Mouse (Mus musculus): Measurements from ENCODE around the gene Zfp445. TPM values are rescaled to one million over a fixed set of nuclear protein-coding genes. Genes with fewer than 3 reads are reported as not detected.

Zfp445 gene
- polyA plus RNA-seq (2012; rRNA removed), result 19.0 and 22.4 TPM in 2 replicates

DNA sequence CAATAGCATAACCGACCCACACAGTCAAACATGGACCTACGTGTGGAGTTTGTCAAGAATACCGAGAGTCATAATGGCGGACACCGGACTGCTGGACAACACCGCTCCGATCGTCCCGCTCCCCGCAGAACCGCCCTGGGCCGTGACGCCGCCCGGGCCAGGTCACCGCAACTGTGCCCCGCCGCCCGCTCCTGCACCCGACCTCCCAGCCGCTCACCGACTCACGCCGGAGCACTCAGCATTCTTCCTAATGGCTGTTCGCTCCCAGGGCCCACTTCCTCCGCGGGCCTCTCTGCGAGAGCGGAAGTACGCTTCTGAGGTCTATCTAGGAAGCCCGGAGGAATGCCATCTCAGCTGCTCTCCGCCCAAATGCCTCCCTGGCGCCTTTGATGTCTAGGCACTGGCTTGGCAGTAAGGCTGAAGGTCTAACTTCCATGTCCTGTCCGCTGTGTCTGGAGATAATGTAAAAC, at the start of gene Zfp445:
Gene Zfp445, minus strand, starts transcription at position 310 of the 470 bp plus-strand sequence.

DNA sequence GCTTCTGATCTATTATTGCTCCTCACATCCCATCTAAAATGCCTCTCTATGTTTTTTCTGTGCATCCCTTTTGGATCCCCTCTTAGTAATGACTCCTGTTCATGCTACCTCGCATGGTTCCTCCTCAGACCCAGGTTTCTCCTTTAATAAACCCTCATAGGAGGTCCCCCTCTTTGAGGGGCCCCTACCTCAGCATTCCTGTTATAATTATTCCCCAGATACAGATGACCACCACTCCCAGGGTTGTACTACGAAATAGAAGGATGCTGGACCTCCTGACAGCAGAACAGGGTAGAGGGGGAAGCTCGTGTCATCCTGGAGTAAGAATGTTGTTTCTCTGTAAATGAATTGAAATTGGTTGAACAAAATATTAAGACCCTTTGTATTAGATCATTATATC, 19.6 kb upstream of the Zfp445 start, which contains the start of gene Zkscan7:
Gene Zkscan7, plus strand, starts transcription at position 301 of the 400 bp plus-strand sequence.

DNA sequence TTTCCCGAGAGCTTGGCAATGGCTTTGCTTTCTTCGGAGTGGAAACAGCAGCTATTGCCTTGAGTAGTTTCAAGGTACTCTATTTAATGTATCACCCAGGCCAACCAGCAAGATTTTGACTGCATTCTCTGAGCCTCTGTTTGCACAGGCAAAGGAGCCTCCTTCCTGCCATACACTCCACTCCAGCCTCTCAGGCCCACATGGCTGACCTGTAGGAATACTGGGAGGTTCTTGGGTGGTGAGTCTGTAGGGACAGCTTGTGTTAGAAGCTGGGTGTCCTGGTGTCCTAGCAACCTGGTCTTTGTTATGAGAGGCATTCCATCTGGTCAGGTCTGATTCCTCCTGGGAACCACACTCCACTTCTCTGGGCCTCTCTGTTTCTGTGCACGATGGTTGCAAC, 22.0 kb downstream of the Zfp445 start, which contains the start of gene Gm35549:
Gene Gm35549, minus strand, starts transcription at position 276 of the 400 bp plus-strand sequence.

DNA sequence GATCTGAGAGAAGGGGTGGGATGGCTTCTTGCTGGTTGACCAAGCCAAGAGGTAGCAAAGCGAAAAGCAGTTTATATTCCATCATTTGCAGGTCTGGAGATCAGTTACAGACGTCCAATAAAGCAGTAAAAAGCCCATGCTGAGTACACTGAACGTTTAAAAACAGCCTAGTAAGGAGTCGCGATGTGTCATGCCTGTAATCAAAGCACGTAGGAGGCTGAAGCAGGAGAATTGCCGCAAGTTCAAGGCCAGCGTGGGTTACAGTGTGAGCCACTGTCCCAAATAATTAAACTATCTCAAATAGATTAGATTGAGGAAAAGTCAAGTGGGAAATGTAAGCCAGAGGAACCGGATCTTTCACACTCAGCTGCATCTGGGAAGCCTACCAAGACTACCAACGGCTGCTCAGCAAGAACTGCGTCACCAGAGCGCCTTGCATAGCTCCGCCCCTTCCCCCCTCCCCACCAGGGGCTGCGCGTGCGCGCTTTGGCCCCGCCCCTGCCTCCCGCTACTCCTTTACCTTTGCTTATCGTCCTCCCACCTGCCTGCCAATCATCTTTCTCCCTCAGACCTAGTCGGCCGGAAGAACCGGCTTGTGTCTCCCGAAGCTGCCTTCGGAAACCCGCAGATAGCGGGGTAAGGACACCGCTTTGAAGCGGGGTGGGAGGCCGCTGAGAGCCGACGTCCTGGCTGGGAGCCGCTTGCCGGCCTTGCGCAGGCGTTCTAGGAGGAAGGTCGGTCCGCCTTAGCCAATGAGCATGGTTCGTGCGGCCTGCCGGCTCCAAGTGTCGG, 60.6 kb downstream of the Zfp445 start, which contains the start of gene Tcaim:
Gene Tcaim, plus strand, starts transcription at position 487 of the 792 bp plus-strand sequence.

Other genes starting within 250 kb of the Zfp445 start
- gene Topaz1, start 118.7 kb downstream of the Zfp445 start, polyA plus RNA-seq (2012; rRNA removed), result 0.01 TPM in 1 of 2 replicates, not detected in the other
- 1.5 and 1.9 TPM in 2 replicates for gene Tcaim, start 60.5 kb downstream of the Zfp445 start, polyA plus RNA-seq (2012; rRNA removed)
- gene Gm35549, start 22.0 kb downstream of the Zfp445 start, polyA plus RNA-seq (2012; rRNA removed), result not detected in 2 replicates
- 0.63 and 0.71 TPM in 2 replicates for gene Zkscan7, start 19.7 kb upstream of the Zfp445 start, polyA plus RNA-seq (2012; rRNA removed)
- 1.2 and 1.3 TPM in 2 replicates for gene Zfp105, start 57.1 kb upstream of the Zfp445 start, polyA plus RNA-seq (2012; rRNA removed)
- 10.2 and 10.8 TPM in 2 replicates for gene 1110059G10Rik, start 85.0 kb upstream of the Zfp445 start, polyA plus RNA-seq (2012; rRNA removed)
- 46.4 and 54.2 TPM in 2 replicates for gene Kif15, start 85.0 kb upstream of the Zfp445 start, polyA plus RNA-seq (2012; rRNA removed)
- 3.5 and 3.8 TPM in 2 replicates for gene Tmem42, start 155.3 kb upstream of the Zfp445 start, polyA plus RNA-seq (2012; rRNA removed)
- gene Tgm4, start 168.7 kb upstream of the Zfp445 start, polyA plus RNA-seq (2012; rRNA removed), result 0.01 and 0.02 TPM in 2 replicates
- 15.9 and 20.0 TPM in 2 replicates for gene Zdhhc3, start 247.2 kb upstream of the Zfp445 start, polyA plus RNA-seq (2012; rRNA removed)
- gene Exosc7, start 247.2 kb upstream of the Zfp445 start, polyA plus RNA-seq (2012; rRNA removed), result 85.2 and 87.4 TPM in 2 replicates

Data from liver, embryonic 14 days (tissue).